Mouse (Mus musculus) midbrain, embryonic 16.5 days (tissue): Measurements from ENCODE around the gene Gm14214. TPM values are rescaled to one million over a fixed set of nuclear protein-coding genes. Genes with fewer than 3 reads are reported as not detected.
A peak's percentile ranks its signal among the peaks of the same experiment; 100 is the strongest.

Experiments used
- ATAC-seq: fragments of 200-750 bp; cut with Nextera tagmentation; 2 replicates; pipeline ENCODE4 v1.8.0; 2017; ENCODE audit warnings: moderate TSS enrichment
- H3K27ac ChIP-seq: fragments of 300-500 bp; sonication (generic); 2 replicates; pipeline ENCODE4 v1.5.1; 2014; ENCODE audit warnings: mild to moderate bottlenecking, low read length, mixed read lengths
- H3K27me3 ChIP-seq: fragments of 300-500 bp; sonication (generic); 2 replicates; pipeline ENCODE4 v1.6.1; 2014; ENCODE audit warnings: low read depth, low read length, mixed read lengths; ENCODE audit not compliant: control insufficient read depth, insufficient read depth
- H3K36me3 ChIP-seq: fragments of 300-500 bp; sonication (generic); 2 replicates; pipeline ENCODE4 v1.6.1; 2014; ENCODE audit warnings: mild to moderate bottlenecking, low read length, moderate library complexity, mixed read lengths; ENCODE audit not compliant: control insufficient read depth, insufficient read depth
- H3K4me1 ChIP-seq: fragments of 300-500 bp; sonication (generic); 2 replicates; pipeline ENCODE4 v1.6.1; 2014; ENCODE audit warnings: mild to moderate bottlenecking, low read length, mixed read lengths; ENCODE audit not compliant: control insufficient read depth, insufficient read depth
- H3K4me2 ChIP-seq: fragments of 300-500 bp; sonication (generic); 2 replicates; pipeline ENCODE4 v1.6.1; 2014; ENCODE audit warnings: mild to moderate bottlenecking, low read length, mixed read lengths
- H3K4me3 ChIP-seq: fragments of 300-500 bp; sonication (generic); 2 replicates; pipeline ENCODE4 v1.5.1; 2014; ENCODE audit warnings: low read depth, mild to moderate bottlenecking, low read length, moderate library complexity, mixed read lengths
- H3K9ac ChIP-seq: fragments of 300-500 bp; sonication (generic); 2 replicates; pipeline ENCODE4 v1.6.1; 2014; ENCODE audit warnings: low read depth, low read length, mixed read lengths
- H3K9me3 ChIP-seq: fragments of 300-500 bp; sonication (generic); replicated peaks from 2 replicates; pipeline ENCODE4 v1.6.1; 2014; ENCODE audit warnings: mild to moderate bottlenecking, low read length, mixed read lengths; ENCODE audit not compliant: control insufficient read depth, poor library complexity, severe bottlenecking
- whole genome bisulfite sequencing: fragments of 180-500 bp; shearing (Covaris S2); extraction: QIAGEN DNeasy Blood & Tissue Kit; methylation state at CpG from one replicate; pipeline ENCODE4 v1.1.7; 2014; 5-methylcytosine and 5-hydroxymethylcytosine counted together
- polyA plus RNA-seq: library from polyadenylated mRNA; unstranded; fragments of >200 nt; fragmentation: Nextera tagmentation; extraction: Ambion mirVana; gene quantifications from 2 replicates; pipeline ENCODE4 v1.2.1, GENCODE M21; 2015

The Gm14214 gene
- polyA plus RNA-seq, 1 experiment from 2014 or later: not detected

- Histone ChIP-seq H3K36me3 (no peaks in the 10 kb centered on the region), H3K4me3 (no peak overlapping the region), H3K27ac (no peak overlapping the region), H3K9ac (no peak overlapping the region), H3K4me2 (no peak overlapping the region), H3K27me3 (no peaks in the 10 kb centered on the region), H3K4me1 (no peaks in the 10 kb centered on the region), H3K9me3 (no peaks in the 10 kb centered on the region)
- no peak for ATAC-seq
- 81% methylated on average over 3 of the region's 3 CpGs for WGBS
Measured at GRCm38 (mm10) chr2:154763226-154763625, 6.6 kb downstream of the Gm14214 start.

- H3K27me3 ChIP-seq: no peaks in the 10 kb centered on the region
- H3K4me2 ChIP-seq: no peak overlapping the region
- no peaks in the 10 kb centered on the region for H3K36me3 ChIP-seq
- no peaks in the 10 kb centered on the region for H3K4me1 ChIP-seq
- H3K27ac ChIP-seq: no peak overlapping the region
- no peaks in the 10 kb centered on the region for H3K9me3 ChIP-seq
- H3K4me3 ChIP-seq: no peak overlapping the region
- ATAC-seq: no peak
- 97% methylated on average over 1 of the region's 1 CpGs for WGBS
- H3K9ac ChIP-seq: no peak overlapping the region
Measured at GRCm38 (mm10) chr2:154758454-154758853, 11.4 kb downstream of the Gm14214 start.

- Histone ChIP-seq H3K9me3 (no peaks in the 10 kb centered on the region), H3K9ac (no peak overlapping the region), H3K4me2 (no peak overlapping the region), H3K4me3 (no peak overlapping the region), H3K4me1 (no peaks in the 10 kb centered on the region), H3K27ac (no peak overlapping the region), H3K36me3 (no peaks in the 10 kb centered on the region), H3K27me3 (no peaks in the 10 kb centered on the region)
- ATAC-seq: no peak
- WGBS: 88% methylated on average over 5 of the region's 5 CpGs
Measured at GRCm38 (mm10) chr2:154757691-154758090, 12.1 kb downstream of the Gm14214 start.

GRCm38 (mm10) chr2:154755791-154756190, 14.0 kb downstream of the Gm14214 start:
- no peaks in the 10 kb centered on the region for H3K27me3 ChIP-seq
- H3K27ac ChIP-seq: no peak overlapping the region
- H3K9me3 ChIP-seq: no peaks in the 10 kb centered on the region
- H3K4me1 ChIP-seq: no peaks in the 10 kb centered on the region
- H3K4me2 ChIP-seq: no peak overlapping the region
- 58% methylated on average over 6 of the region's 6 CpGs for WGBS
- H3K4me3 ChIP-seq: no peak overlapping the region
- no peak overlapping the region for H3K9ac ChIP-seq
- no peaks in the 10 kb centered on the region for H3K36me3 ChIP-seq
- no peak for ATAC-seq

- H3K27me3 ChIP-seq: no peaks in the 10 kb centered on the region
- H3K36me3 ChIP-seq: no peaks in the 10 kb centered on the region
- H3K9me3 ChIP-seq: no peaks in the 10 kb centered on the region
- no peak overlapping the region for H3K9ac ChIP-seq
- no peak overlapping the region for H3K4me2 ChIP-seq
- no peak overlapping the region for H3K27ac ChIP-seq
- H3K4me1 ChIP-seq: peaks cover 8% of the 10 kb centered on the region
- ATAC-seq: no peak
- no peak overlapping the region for H3K4me3 ChIP-seq
- WGBS: 84% methylated on average over 2 of the region's 2 CpGs
Measured at GRCm38 (mm10) chr2:154754068-154754560, 15.7 kb downstream of the Gm14214 start.

GRCm38 (mm10) chr2:154751924-154752323, 17.9 kb downstream of the Gm14214 start:
- no peak for ATAC-seq
- 50% methylated on average over 8 of the region's 8 CpGs for WGBS

GRCm38 (mm10) chr2:154749046-154750036, 20.5 kb downstream of the Gm14214 start:
- H3K9me3 ChIP-seq: no peaks in the 10 kb centered on the region
- H3K27ac ChIP-seq: peak overlapping the region; percentile 36
- peak overlapping the region; percentile 28; the same call in 1 of the 2 replicates for H3K9ac ChIP-seq
- ATAC-seq: peak; percentile 48
- peak overlapping the region; percentile 32 for H3K4me2 ChIP-seq
- H3K4me1 ChIP-seq: peaks cover 10% of the 10 kb centered on the region
- H3K4me3 ChIP-seq: no peak overlapping the region
- H3K27me3 ChIP-seq: no peaks in the 10 kb centered on the region
- H3K36me3 ChIP-seq: no peaks in the 10 kb centered on the region
- 37% methylated on average over 23 of the region's 23 CpGs for WGBS

More at GRCm38 (mm10) chr2:154751924-154752323, 17.9 kb downstream of the Gm14214 start:
- H3K27me3 ChIP-seq: no peaks in the 10 kb centered on the region
- no peak overlapping the region for H3K4me2 ChIP-seq
- no peak overlapping the region for H3K4me3 ChIP-seq
- H3K9ac ChIP-seq: no peak overlapping the region
- H3K9me3 ChIP-seq: no peaks in the 10 kb centered on the region
- no peaks in the 10 kb centered on the region for H3K36me3 ChIP-seq
- H3K4me1 ChIP-seq: peaks cover 10% of the 10 kb centered on the region
- no peak overlapping the region for H3K27ac ChIP-seq

- no peaks in the 10 kb centered on the region for H3K9me3 ChIP-seq
- ATAC-seq: no peak
- WGBS: 87% methylated on average over 2 of the region's 2 CpGs
- H3K4me1 ChIP-seq: peaks cover 10% of the 10 kb centered on the region
- H3K9ac ChIP-seq: no peak overlapping the region
- no peak overlapping the region for H3K4me3 ChIP-seq
- no peaks in the 10 kb centered on the region for H3K27me3 ChIP-seq
- no peaks in the 10 kb centered on the region for H3K36me3 ChIP-seq
- H3K4me2 ChIP-seq: no peak overlapping the region
- H3K27ac ChIP-seq: no peak overlapping the region; the same call in 1 of the 2 replicates
Measured at GRCm38 (mm10) chr2:154748383-154748782, 21.4 kb downstream of the Gm14214 start.

GRCm38 (mm10) chr2:154743915-154744314, 25.9 kb downstream of the Gm14214 start:
- Histone ChIP-seq H3K9me3 (no peaks in the 10 kb centered on the region), H3K27me3 (no peaks in the 10 kb centered on the region), H3K27ac (no peak overlapping the region), H3K9ac (no peak overlapping the region), H3K4me1 (no peaks in the 10 kb centered on the region; the same call in 1 of the 2 replicates), H3K36me3 (no peaks in the 10 kb centered on the region), H3K4me2 (no peak overlapping the region), H3K4me3 (no peak overlapping the region)
- WGBS: 81% methylated on average over 4 of the region's 4 CpGs
- no peak for ATAC-seq
